Mouse (Mus musculus) cerebellum, postnatal 36 days (tissue): Measurements from ENCODE around the gene Akr1c13.
"Not testable (repeated sequence)": the region's sequence is repeated elsewhere in the genome, so short reads cannot be mapped to it uniquely, and the experiment has no call there.

Source experiments
- DNase-seq, 2 experiments: peaks; one replicate each; pipeline ENCODE4 v3.0.0; 2021 to 2022; ENCODE audit warnings: mixed read lengths in 2 of 2

Akr1c13 gene

GRCm38 (mm10) chr13:4190904-4191303, at the start of gene Akr1c13:
Gene Akr1c13 (plus strand): TSS chr13:4191150.
- DNase-seq, result no peak

- no peak for DNase-seq
Measured at GRCm38 (mm10) chr13:4144261-4144660, 46.7 kb upstream of the Akr1c13 start.

GRCm38 (mm10) chr13:4150518-4150917, 40.4 kb upstream of the Akr1c13 start, which contains the start of gene Akr1c18:
Gene Akr1c18 (minus strand): TSS chr13:4150654.
- no peak for DNase-seq

GRCm38 (mm10) chr13:4152908-4153307, 38.0 kb upstream of the Akr1c13 start:
- DNase-seq, result no peak

- DNase-seq, result no peak
Measured at GRCm38 (mm10) chr13:4153593-4153992, 37.4 kb upstream of the Akr1c13 start.

- no peak for DNase-seq
Measured at GRCm38 (mm10) chr13:4155286-4155685, 35.7 kb upstream of the Akr1c13 start.

GRCm38 (mm10) chr13:4168006-4168405, 22.9 kb upstream of the Akr1c13 start:
- no peak for DNase-seq

- DNase-seq, result no peak
Measured at GRCm38 (mm10) chr13:4172978-4173377, 18.0 kb upstream of the Akr1c13 start.

- not testable (repeated sequence) for DNase-seq
Measured at GRCm38 (mm10) chr13:4181321-4181720, 9.6 kb upstream of the Akr1c13 start.

GRCm38 (mm10) chr13:4183116-4183515, 7.8 kb upstream of the Akr1c13 start:
- DNase-seq, result no peak

GRCm38 (mm10) chr13:4186641-4187411, 4.1 kb upstream of the Akr1c13 start:
- not testable (repeated sequence) for DNase-seq

GRCm38 (mm10) chr13:4188174-4188573, 2.8 kb upstream of the Akr1c13 start:
- no peak for DNase-seq

GRCm38 (mm10) chr13:4192511-4192910, 1.6 kb downstream of the Akr1c13 start:
- no peak for DNase-seq

- no peak for DNase-seq
Measured at GRCm38 (mm10) chr13:4206147-4206903, 15.4 kb downstream of the Akr1c13 start.

GRCm38 (mm10) chr13:4211560-4212299, 20.8 kb downstream of the Akr1c13 start:
- no peak for DNase-seq

- DNase-seq, result no peak
Measured at GRCm38 (mm10) chr13:4212309-4212708, 21.4 kb downstream of the Akr1c13 start.

- not testable (repeated sequence) for DNase-seq
Measured at GRCm38 (mm10) chr13:4215496-4215895, 24.5 kb downstream of the Akr1c13 start.

GRCm38 (mm10) chr13:4228441-4228840, 37.5 kb downstream of the Akr1c13 start, which contains the start of gene Akr1c19:
Gene Akr1c19 (plus strand): TSS chr13:4228700.
- no peak for DNase-seq

GRCm38 (mm10) chr13:4230841-4231623, 40.1 kb downstream of the Akr1c13 start:
- DNase-seq, result no peak

- DNase-seq, result no peak
Measured at GRCm38 (mm10) chr13:4233135-4233534, 42.2 kb downstream of the Akr1c13 start.

- DNase-seq, result no peak
Measured at GRCm38 (mm10) chr13:4233536-4234172, 42.7 kb downstream of the Akr1c13 start.
